Mouse (Mus musculus): ENCODE measurements around the gene Bicra. TPM values are rescaled to one million over a fixed set of nuclear protein-coding genes. Genes with fewer than 3 reads are reported as not detected.

Gene Bicra
- total and polyA plus RNA-seq, 2 experiments from 2014 or later: 2.4 to 7.2 TPM

DNA sequence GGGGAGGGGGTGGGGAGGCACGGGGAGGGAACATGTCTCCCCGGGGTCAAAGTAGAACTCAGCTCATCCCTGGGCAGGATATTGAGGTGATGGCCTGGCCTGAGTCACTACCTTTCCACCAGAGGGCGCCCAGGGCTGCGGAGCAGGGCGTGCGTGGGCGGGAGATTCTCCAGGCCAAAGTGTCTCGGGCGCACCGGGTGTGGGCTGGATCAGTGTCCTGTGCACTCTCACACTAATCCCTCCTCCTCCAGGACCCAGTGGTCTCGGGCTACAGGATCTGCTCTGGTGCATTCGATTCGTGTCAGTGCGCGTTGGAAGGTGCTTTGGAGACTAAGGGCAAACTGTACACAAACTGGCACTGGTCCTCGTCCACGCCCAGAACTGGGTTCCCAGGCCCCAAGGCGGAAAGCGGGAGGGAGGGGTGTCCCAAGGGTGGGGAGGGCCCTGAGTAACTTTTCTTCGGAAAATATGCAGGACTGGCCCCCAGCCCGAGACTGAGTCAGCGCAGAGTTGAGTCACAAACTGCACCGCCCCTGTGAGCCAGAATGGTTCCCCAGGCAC lies 99.3 kb downstream of the Bicra start:
- DNase-seq (ENCODE audit: low spot score): peak; percentile 84
- TF ChIP-seq CTCF (IDR thresholded peaks at IDR 0.05; ENCODE audit: low read depth): peak; percentile 90
- TF ChIP-seq EP300 (IDR thresholded peaks at IDR 0.05; ENCODE audit: low read depth): peak; percentile 67
- Histone ChIP-seq H3K4me2 (ENCODE audit: low read depth, low read length) (peak overlapping the region; percentile 50), H3K4me1 (ENCODE audit: control insufficient read depth, insufficient read depth) (peaks cover 12% of the 10 kb centered on the region), H3K27ac (ENCODE audit: low read depth) (peak overlapping the region; percentile 72), H3K36me3 (replicated peaks; ENCODE audit: control insufficient read depth, insufficient read depth, low read length) (peaks cover 46% of the 10 kb centered on the region), H3K9ac (replicated peaks; ENCODE audit: low read depth, low read length) (no peak overlapping the region), H3K27me3 (ENCODE audit: control insufficient read depth, insufficient read depth, low read length) (no peaks in the 10 kb centered on the region), H3K9me3 (replicated peaks; ENCODE audit: control insufficient read depth, low read length) (no peaks in the 10 kb centered on the region), H3K4me3 (ENCODE audit: low read depth, low read length) (peak overlapping the region; percentile 18; the same call in 1 of the 2 replicates)
- WGBS: 4% methylated on average over 23 of the region's 23 CpGs
- peak; percentile 73 for ATAC-seq (ENCODE audit: insufficient read depth, low read depth)

DNA sequence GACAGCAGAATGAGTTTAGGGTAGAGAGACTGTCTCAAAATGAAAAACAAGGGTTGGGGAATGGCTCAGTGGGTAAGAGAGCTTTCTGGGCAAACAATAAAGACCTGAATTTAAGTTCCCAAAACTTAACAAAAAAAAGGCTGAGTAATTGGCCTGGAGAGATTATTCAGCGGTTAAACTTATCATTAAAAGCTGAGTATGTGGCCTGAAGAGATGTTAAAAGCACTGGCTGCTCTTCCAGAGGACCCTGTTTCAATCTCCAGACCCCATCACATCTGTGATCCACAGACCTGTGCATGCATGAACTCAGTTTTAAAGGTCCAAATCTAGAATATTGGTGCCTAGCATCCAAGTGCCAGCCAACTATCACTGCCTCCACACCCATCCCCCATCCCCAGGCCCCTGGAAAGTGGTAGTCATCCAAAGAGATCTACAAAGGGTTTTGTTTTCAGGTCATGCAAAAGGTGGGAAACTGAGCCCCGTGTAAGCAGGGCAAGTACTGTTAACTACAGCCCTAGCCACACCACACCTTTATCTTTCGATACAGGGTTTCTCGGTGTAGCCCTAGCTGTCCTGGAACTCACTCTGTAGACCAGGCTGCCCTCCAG lies 100.0 kb downstream of the Bicra start:
- H3K27ac ChIP-seq (ENCODE audit: low read depth): peak overlapping the region; percentile 72
- no peaks in the 10 kb centered on the region for H3K27me3 ChIP-seq (ENCODE audit: control insufficient read depth, insufficient read depth, low read length)
- H3K9ac ChIP-seq (replicated peaks; ENCODE audit: low read depth, low read length): no peak overlapping the region
- ATAC-seq (ENCODE audit: insufficient read depth, low read depth) (no peak), DNase-seq (ENCODE audit: low spot score) (no peak)
- TF ChIP-seq EP300 (IDR thresholded peaks at IDR 0.05; ENCODE audit: low read depth) (no peak), CTCF (IDR thresholded peaks at IDR 0.05; ENCODE audit: low read depth) (no peak)
- no peaks in the 10 kb centered on the region for H3K9me3 ChIP-seq (replicated peaks; ENCODE audit: control insufficient read depth, low read length)
- H3K4me2 ChIP-seq (ENCODE audit: low read depth, low read length): no peak overlapping the region; the same call in 1 of the 2 replicates
- no peak overlapping the region for H3K4me3 ChIP-seq (ENCODE audit: low read depth, low read length)
- peaks cover 49% of the 10 kb centered on the region for H3K36me3 ChIP-seq (replicated peaks; ENCODE audit: control insufficient read depth, insufficient read depth, low read length)
- peaks cover 12% of the 10 kb centered on the region for H3K4me1 ChIP-seq (ENCODE audit: control insufficient read depth, insufficient read depth)
- WGBS: 29% methylated on average over 4 of the region's 4 CpGs

GRCm38 (mm10) chr7:15945721-15946536 lies 101.8 kb downstream of the Bicra start, which contains the start of gene Nop53:
Gene Nop53 (minus strand): TSS chr7:15946074.
- no peaks in the 10 kb centered on the region for H3K9me3 ChIP-seq (replicated peaks; ENCODE audit: control insufficient read depth, low read length)
- H3K4me3 ChIP-seq (ENCODE audit: low read depth, low read length): peak within 1 kb of the TSS; percentile 96
- no peaks in the 10 kb centered on the region for H3K27me3 ChIP-seq (ENCODE audit: control insufficient read depth, insufficient read depth, low read length)
- DNase-seq (ENCODE audit: low spot score) (peak; percentile 97), ATAC-seq (ENCODE audit: insufficient read depth, low read depth) (peak; percentile 81)
- H3K9ac ChIP-seq (replicated peaks; ENCODE audit: low read depth, low read length): peak within 1 kb of the TSS; percentile 79
- peaks cover 54% of the 10 kb centered on the region for H3K36me3 ChIP-seq (replicated peaks; ENCODE audit: control insufficient read depth, insufficient read depth, low read length)
- peak within 1 kb of the TSS; percentile 87 for H3K4me2 ChIP-seq (ENCODE audit: low read depth, low read length)
- TF ChIP-seq CTCF (IDR thresholded peaks at IDR 0.05; ENCODE audit: low read depth): no peak
- peak; percentile 84 for TF ChIP-seq EP300 (IDR thresholded peaks at IDR 0.05; ENCODE audit: low read depth)
- peaks cover 12% of the 10 kb centered on the region for H3K4me1 ChIP-seq (ENCODE audit: control insufficient read depth, insufficient read depth)
- 2% methylated on average over 57 of the region's 59 CpGs for WGBS
- H3K27ac ChIP-seq (ENCODE audit: low read depth): peak within 1 kb of the TSS; percentile 98

GRCm38 (mm10) chr7:15945211-15945610 lies 102.5 kb downstream of the Bicra start:
- H3K27me3 ChIP-seq (ENCODE audit: control insufficient read depth, insufficient read depth, low read length): no peaks in the 10 kb centered on the region
- peak overlapping the region; percentile 87 for H3K4me2 ChIP-seq (ENCODE audit: low read depth, low read length)
- DNase-seq (ENCODE audit: low spot score): no peak
- peak overlapping the region; percentile 98 for H3K27ac ChIP-seq (ENCODE audit: low read depth)
- H3K36me3 ChIP-seq (replicated peaks; ENCODE audit: control insufficient read depth, insufficient read depth, low read length): peaks cover 54% of the 10 kb centered on the region
- peaks cover 12% of the 10 kb centered on the region for H3K4me1 ChIP-seq (ENCODE audit: control insufficient read depth, insufficient read depth)
- TF ChIP-seq EP300 (IDR thresholded peaks at IDR 0.05; ENCODE audit: low read depth) (no peak), CTCF (IDR thresholded peaks at IDR 0.05; ENCODE audit: low read depth) (no peak)
- peak overlapping the region; percentile 79 for H3K9ac ChIP-seq (replicated peaks; ENCODE audit: low read depth, low read length)
- no peak for ATAC-seq (ENCODE audit: insufficient read depth, low read depth)
- H3K9me3 ChIP-seq (replicated peaks; ENCODE audit: control insufficient read depth, low read length): no peaks in the 10 kb centered on the region
- 2% methylated on average over 8 of the region's 8 CpGs for WGBS
- H3K4me3 ChIP-seq (ENCODE audit: low read depth, low read length): peak overlapping the region; percentile 96

GRCm38 (mm10) chr7:15944311-15944710 lies 103.4 kb downstream of the Bicra start:
- TF ChIP-seq EP300 (IDR thresholded peaks at IDR 0.05; ENCODE audit: low read depth) (no peak), CTCF (IDR thresholded peaks at IDR 0.05; ENCODE audit: low read depth) (no peak)
- no peak overlapping the region for H3K9ac ChIP-seq (replicated peaks; ENCODE audit: low read depth, low read length)
- H3K4me1 ChIP-seq (ENCODE audit: control insufficient read depth, insufficient read depth): peaks cover 12% of the 10 kb centered on the region
- no peak overlapping the region for H3K27ac ChIP-seq (ENCODE audit: low read depth)
- no peak overlapping the region for H3K4me2 ChIP-seq (ENCODE audit: low read depth, low read length)
- ATAC-seq (ENCODE audit: insufficient read depth, low read depth) (no peak), DNase-seq (ENCODE audit: low spot score) (no peak)
- H3K4me3 ChIP-seq (ENCODE audit: low read depth, low read length): 0 out of 2 replicates have a peak overlapping the region, but pooled peaks have one; percentile 96
- no peaks in the 10 kb centered on the region for H3K27me3 ChIP-seq (ENCODE audit: control insufficient read depth, insufficient read depth, low read length)
- 85% methylated on average over 1 of the region's 1 CpGs for WGBS
- peaks cover 54% of the 10 kb centered on the region for H3K36me3 ChIP-seq (replicated peaks; ENCODE audit: control insufficient read depth, insufficient read depth, low read length)
- H3K9me3 ChIP-seq (replicated peaks; ENCODE audit: control insufficient read depth, low read length): no peaks in the 10 kb centered on the region

All from heart, postnatal 0 days (tissue).